Mouse (Mus musculus) 3T3-L1 (cell line): ENCODE results near the gene Lgals12.
A peak's percentile ranks its signal among the peaks of the same experiment; 100 is the strongest.

ENCODE experiments used
- DNase-seq: peaks from one replicate; pipeline ENCODE4 v3.0.0-alpha.2; 2015; ENCODE audit warnings: low read depth, low spot score

The Lgals12 gene

DNA sequence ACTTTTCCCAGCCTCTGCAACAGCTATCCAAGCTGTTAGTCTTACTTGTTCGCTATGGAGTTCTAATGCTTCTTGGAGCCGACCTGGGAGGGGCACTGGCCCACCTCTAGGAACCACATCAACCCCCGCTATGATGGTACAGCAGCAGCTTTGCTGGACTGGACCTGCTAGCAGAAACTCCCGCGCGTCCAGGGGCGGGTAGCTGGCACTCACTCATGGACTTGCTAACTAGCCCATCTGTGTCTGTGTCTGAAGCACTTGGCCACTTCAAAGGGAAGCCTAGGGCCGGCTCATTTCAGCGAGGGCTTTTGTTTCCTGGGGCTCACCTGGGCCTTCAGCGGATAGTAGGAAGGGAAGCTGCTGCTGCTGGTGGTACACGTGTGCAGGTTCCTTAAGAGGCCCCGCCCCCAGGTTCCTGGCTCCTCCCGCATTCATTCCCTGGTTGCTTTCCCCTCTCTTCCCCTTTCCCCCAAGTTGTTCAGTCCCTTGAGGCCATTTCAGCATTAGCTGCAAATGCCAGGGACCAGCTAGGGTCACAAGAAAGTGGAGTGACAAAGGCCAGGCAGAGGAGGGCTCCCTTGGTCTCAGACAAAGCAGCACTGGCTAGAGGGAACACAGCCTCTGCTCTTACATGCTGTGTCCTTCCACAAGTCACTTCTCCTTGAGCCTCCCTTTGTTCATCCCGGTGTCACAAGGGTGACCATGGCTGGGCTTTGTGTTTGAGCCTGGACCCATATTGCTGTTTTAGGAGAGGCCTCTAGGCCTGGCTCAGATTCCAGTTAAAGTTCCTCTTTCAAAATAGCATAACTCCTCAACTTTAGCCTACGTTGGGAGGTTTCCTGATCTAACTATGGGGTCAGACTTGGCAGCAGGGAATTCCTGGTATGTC lies at the start of gene Lgals12:
Lgals12 (minus strand) TSS at position 393 of the 889 bp plus-strand sequence.
- no peak for DNase-seq

- DNase-seq: no peak
These were observed 42.1 kb upstream of the Lgals12 start for GRCm38 (mm10) chr19:7648913-7649666.

GRCm38 (mm10) chr19:7633786-7634185 lies 26.8 kb upstream of the Lgals12 start:
- no peak for DNase-seq

GRCm38 (mm10) chr19:7633021-7633420 lies 26.0 kb upstream of the Lgals12 start:
- no peak for DNase-seq

DNA sequence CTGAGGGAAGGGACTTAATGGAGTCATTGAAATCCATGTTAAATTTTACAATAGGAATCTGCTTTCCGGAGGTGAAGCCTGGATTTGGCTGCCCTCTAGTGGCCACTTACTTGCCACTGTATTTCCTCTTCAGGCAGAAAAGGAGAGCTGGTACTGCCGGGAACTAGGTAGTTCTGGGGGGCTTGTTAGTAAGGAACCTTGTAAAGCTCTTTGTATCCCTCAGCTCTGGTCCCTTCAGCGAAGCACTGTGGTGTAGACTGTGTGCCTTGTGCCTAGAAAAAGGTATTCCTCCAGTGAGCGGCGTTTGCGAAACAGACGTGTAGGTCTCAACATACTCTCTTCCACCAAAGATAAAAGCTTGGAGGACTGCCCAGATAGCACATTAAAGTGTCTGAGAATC lies 10.7 kb upstream of the Lgals12 start:
- DNase-seq: peak; percentile 83

GRCm38 (mm10) chr19:7617085-7617484 lies 10.1 kb upstream of the Lgals12 start:
- DNase-seq: no peak

- DNase-seq: no peak
These were observed 9.4 kb upstream of the Lgals12 start for GRCm38 (mm10) chr19:7616231-7616930.

DNA sequence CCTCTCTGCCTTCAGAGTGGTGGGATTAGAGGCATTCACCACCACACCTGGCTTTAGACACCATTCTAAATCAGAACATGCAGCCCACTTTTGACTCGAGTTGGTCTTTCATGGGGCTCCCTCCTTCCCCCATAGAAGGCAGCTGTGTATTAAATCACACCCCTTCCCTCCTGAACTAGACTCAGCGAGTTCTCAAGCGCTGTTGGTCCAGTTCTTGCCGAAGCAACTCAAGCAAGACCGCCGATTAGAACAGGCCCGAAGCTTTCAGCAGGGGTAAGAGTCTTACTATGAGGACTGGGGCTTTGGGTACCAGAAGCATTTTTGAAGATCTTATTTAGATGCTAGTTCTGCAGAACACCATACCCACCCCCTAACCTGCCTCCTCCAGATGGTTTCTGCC lies 6.2 kb upstream of the Lgals12 start:
- DNase-seq: no peak

GRCm38 (mm10) chr19:7611942-7612757 lies 5.2 kb upstream of the Lgals12 start, which contains the start of gene Hrasls5:
Hrasls5 (plus strand) TSS chr19:7612541.
- no peak for DNase-seq

DNA sequence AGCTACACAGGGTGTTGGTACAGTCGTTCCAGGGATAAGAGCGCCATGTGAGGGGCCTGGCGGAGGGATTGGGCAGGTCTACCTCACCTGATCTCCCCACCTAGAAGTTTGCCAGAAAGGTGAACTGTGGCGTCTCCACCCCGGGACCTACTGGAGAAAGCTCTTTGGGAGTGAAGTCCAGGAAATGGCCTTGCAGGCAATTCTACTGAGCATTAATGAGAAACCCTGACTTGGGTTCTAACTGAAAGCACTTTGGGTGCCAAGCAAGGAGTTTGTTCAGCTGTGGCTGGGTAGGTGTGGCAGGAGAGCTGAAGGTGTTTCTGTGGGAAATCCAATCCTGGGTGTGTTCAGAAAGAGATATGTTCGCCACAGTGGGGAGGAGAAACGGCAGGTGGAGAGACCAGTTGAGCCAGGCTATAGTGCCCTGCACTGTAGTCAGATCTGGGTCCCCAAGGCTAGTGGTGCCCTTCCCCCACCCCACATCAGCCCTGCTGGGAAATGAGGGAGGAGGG lies 753 bp upstream of the Lgals12 start:
- no peak for DNase-seq

GRCm38 (mm10) chr19:7605930-7606783 lies 836 bp downstream of the Lgals12 start:
- DNase-seq: no peak

DNA sequence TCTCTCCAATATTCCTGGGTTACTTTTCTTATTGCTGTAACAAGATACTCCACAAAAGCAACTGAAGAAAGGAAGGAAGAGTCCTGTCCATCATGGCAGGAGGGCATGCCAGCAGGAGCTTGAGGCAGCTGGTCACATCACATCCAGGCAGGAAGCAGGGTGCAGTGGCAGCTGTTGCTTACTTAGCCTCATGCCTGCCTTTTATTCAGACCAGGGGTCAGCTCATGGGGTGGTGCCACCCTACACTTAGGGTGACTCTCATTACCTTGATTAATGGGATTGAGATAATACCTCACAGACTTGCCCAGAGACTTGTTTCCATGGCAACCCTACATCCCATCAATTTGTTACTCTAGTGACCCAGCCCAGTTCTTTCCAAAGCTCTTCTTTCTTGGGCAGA lies 2.0 kb downstream of the Lgals12 start:
- no peak for DNase-seq

- no peak for DNase-seq
These were observed 2.9 kb downstream of the Lgals12 start for GRCm38 (mm10) chr19:7604107-7604506.

DNA sequence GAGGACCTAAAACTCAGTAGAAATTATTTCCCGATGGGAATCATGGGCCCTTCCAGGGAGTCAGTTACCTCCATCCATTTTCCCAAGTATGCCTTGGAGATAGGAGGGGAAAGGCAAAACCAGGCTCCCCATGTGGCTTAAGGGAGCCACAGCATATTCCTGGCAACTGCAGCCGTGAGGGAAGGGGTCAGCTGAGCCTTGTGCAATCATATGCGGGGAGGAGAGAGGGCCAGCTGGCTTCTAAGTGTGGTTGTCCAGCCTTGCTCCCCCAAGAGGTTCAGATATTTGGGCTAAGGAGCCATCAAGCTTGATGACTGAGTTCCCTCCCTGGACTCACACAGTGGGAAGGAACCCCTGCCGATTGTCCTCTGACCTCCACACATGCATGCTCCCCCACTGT lies 5.4 kb downstream of the Lgals12 start:
- DNase-seq: no peak

DNA sequence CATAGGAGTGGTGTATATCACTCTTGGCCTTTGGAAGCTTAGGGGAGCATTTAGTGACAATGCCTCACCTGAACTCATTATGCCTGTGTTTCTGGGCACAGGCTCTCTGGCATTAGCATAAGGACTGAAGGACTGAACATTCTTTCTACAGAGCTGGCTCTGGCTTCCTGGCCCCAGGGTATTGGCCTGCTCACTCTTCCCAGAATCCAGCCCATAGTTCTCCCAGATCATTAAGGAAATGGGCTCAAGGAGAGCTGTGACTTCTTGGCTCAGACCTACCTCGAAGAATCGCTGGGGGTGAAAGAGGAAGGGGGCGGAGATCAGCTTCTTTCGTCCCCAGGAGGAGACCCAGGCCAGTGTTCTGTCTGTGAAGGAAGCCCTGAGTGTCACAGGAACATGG lies 8.5 kb downstream of the Lgals12 start:
- DNase-seq: no peak

DNA sequence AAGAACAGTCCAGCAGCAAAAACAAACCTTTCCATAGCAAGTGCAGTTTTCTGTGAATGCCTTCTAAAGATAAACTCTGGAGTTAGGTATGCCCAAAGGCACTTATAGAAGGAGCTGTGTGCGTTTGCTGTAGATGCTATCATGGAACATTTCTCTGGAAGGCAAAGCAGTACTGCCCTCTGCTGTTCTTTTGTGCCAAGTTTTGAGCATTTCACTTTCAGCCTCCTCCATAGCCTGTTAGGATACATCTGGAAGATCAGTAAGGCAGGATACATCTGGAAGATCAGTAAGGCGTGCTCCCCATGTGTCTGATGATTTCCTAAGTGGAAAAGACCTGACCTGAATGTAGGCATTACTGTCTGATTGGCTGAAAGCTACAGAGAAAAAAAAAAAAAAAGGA lies 11.5 kb downstream of the Lgals12 start:
- DNase-seq: peak; percentile 85

- DNase-seq: peak; percentile 48
These were observed 15.0 kb downstream of the Lgals12 start for GRCm38 (mm10) chr19:7592018-7592417.

- DNase-seq: no peak
These were observed 16.2 kb downstream of the Lgals12 start for GRCm38 (mm10) chr19:7590795-7591194.

DNA sequence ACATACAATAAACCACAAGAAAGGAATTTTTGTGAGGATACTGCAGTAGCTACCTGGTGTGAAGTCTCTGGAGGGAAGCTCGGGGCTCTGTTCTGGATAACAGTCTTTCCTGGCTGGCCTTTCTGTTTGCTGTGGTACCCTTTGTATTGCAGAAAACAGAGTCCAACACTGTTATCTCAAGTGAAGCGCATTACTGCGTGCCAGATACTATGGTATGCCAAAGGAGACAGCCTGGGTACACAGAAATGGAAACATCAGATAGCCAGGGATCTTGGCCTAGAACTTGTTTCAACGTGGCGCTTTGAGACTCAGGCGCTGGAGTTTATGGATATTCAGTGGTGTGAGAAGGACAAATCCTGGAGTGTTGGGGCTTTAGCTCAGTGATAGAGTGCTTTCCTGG lies 21.2 kb downstream of the Lgals12 start:
- DNase-seq: no peak

GRCm38 (mm10) chr19:7585279-7585678 lies 21.7 kb downstream of the Lgals12 start:
- DNase-seq: no peak
